Mouse (Mus musculus): ENCODE measurements around the gene Evi2b. TPM values are rescaled to one million over a fixed set of nuclear protein-coding genes. Genes with fewer than 3 reads are reported as not detected.

Evi2b gene
- polyA plus RNA-seq (2017; shearing (Covaris generic)): 79.8 TPM

GRCm38 (mm10) chr11:79523560-79524309 is at the start of gene Evi2b:
Gene Evi2b (minus strand): TSS chr11:79523762.

GRCm38 (mm10) chr11:79530333-79530761 is 6.8 kb upstream of the Evi2b start, which contains the start of the genes Evi2 and Evi2a:
Gene Evi2 (minus strand): TSS chr11:79530589.
Gene Evi2a (minus strand): TSS chr11:79530609.

DNA sequence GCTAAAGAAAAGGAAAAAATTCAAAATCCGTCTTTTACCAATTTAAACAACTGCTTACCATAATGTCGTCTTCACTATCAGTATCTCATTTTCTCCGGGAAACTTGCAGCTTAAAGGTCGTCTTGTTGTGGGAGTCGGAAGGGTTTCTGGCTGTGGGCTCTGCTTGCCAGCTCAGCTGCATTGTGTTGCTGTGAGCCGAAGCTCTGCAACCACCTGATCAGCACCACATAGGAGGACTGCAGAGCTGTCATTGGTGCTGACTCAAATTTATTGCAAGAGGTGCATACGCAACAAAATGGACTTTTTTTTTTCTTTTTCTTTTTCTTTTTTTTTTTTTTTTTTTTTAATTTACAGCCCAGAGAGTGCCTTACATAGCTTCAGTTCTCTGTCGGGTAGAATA is 19.7 kb downstream of the Evi2b start, which contains the start of gene Omg:
Gene Omg, minus strand, starts transcription at position 240 of the 400 bp plus-strand sequence.

Other genes starting within 250 kb of the Evi2b start
- not detected for gene Gm9964, start 226.9 kb downstream of the Evi2b start, polyA plus RNA-seq (2017; shearing (Covaris generic))
- gene Nf1, start 184.1 kb downstream of the Evi2b start, polyA plus RNA-seq (2017; shearing (Covaris generic)): 1.2 TPM
- not detected for gene Omg, start 19.7 kb downstream of the Evi2b start, polyA plus RNA-seq (2017; shearing (Covaris generic))
- 4.9 TPM for gene Evi2, start 6.8 kb upstream of the Evi2b start, polyA plus RNA-seq (2017; shearing (Covaris generic))
- gene Evi2a, start 6.8 kb upstream of the Evi2b start, polyA plus RNA-seq (2017; shearing (Covaris generic)): 41.5 TPM
- gene Rab11fip4, start 67.5 kb upstream of the Evi2b start, polyA plus RNA-seq (2017; shearing (Covaris generic)): 29.4 TPM

All from inflammation-experienced regulatory T-cells, adult 16 weeks (primary cell).